Mouse (Mus musculus): ENCODE results near the gene Gm826.

The Gm826 gene

GRCm38 (mm10) chr2:160334111-160334661 is at the start of gene Gm826:
Gene Gm826, minus strand, starts transcription at chr2:160334162.
- DNase-seq (ENCODE audit: low spot score), result no peak

GRCm38 (mm10) chr2:160383418-160383817 is 49.5 kb upstream of the Gm826 start:
- DNase-seq (ENCODE audit: low spot score), result no peak

GRCm38 (mm10) chr2:160378271-160378670 is 44.3 kb upstream of the Gm826 start:
- no peak for DNase-seq (ENCODE audit: low spot score)

GRCm38 (mm10) chr2:160376236-160376635 is 42.3 kb upstream of the Gm826 start:
- no peak for DNase-seq (ENCODE audit: low spot score)

- DNase-seq (ENCODE audit: low spot score), result no peak
These were observed 35.9 kb upstream of the Gm826 start for GRCm38 (mm10) chr2:160369653-160370420.

GRCm38 (mm10) chr2:160368422-160369357 is 34.7 kb upstream of the Gm826 start:
- no peak for DNase-seq (ENCODE audit: low spot score)

- DNase-seq (ENCODE audit: low spot score), result peak; percentile 78
These were observed 33.7 kb upstream of the Gm826 start for GRCm38 (mm10) chr2:160367448-160368208.

- peak; percentile 79 for DNase-seq (ENCODE audit: low spot score)
These were observed 33.0 kb upstream of the Gm826 start, which contains the start of gene Mafb for GRCm38 (mm10) chr2:160366980-160367338. Gene Mafb, minus strand, starts transcription at chr2:160367065.

- DNase-seq (ENCODE audit: low spot score), result no peak
These were observed 32.4 kb upstream of the Gm826 start for GRCm38 (mm10) chr2:160366111-160366979.

GRCm38 (mm10) chr2:160365107-160365911 is 31.3 kb upstream of the Gm826 start:
- DNase-seq (ENCODE audit: low spot score), result no peak

- DNase-seq (ENCODE audit: low spot score), result no peak
These were observed 30.7 kb upstream of the Gm826 start for GRCm38 (mm10) chr2:160364666-160365065.

GRCm38 (mm10) chr2:160364128-160364650 is 30.2 kb upstream of the Gm826 start:
- no peak for DNase-seq (ENCODE audit: low spot score)

GRCm38 (mm10) chr2:160363201-160363600 is 29.2 kb upstream of the Gm826 start:
- DNase-seq (ENCODE audit: low spot score), result no peak

- DNase-seq (ENCODE audit: low spot score), result no peak
These were observed 27.6 kb upstream of the Gm826 start for GRCm38 (mm10) chr2:160361442-160362121.

- DNase-seq (ENCODE audit: low spot score), result no peak
These were observed 26.4 kb upstream of the Gm826 start for GRCm38 (mm10) chr2:160360234-160360874.

GRCm38 (mm10) chr2:160358896-160359295 is 24.9 kb upstream of the Gm826 start:
- DNase-seq (ENCODE audit: low spot score), result no peak

- DNase-seq (ENCODE audit: low spot score), result no peak
These were observed 23.5 kb upstream of the Gm826 start for GRCm38 (mm10) chr2:160357442-160357841.

- no peak for DNase-seq (ENCODE audit: low spot score)
These were observed 22.2 kb upstream of the Gm826 start for GRCm38 (mm10) chr2:160356132-160356531.

- DNase-seq (ENCODE audit: low spot score), result no peak
These were observed 20.4 kb upstream of the Gm826 start for GRCm38 (mm10) chr2:160354319-160354718.

Data from left cerebral cortex, adult 11 months (tissue).